Mouse (Mus musculus): ENCODE measurements around the gene Gm49336.

DNA sequence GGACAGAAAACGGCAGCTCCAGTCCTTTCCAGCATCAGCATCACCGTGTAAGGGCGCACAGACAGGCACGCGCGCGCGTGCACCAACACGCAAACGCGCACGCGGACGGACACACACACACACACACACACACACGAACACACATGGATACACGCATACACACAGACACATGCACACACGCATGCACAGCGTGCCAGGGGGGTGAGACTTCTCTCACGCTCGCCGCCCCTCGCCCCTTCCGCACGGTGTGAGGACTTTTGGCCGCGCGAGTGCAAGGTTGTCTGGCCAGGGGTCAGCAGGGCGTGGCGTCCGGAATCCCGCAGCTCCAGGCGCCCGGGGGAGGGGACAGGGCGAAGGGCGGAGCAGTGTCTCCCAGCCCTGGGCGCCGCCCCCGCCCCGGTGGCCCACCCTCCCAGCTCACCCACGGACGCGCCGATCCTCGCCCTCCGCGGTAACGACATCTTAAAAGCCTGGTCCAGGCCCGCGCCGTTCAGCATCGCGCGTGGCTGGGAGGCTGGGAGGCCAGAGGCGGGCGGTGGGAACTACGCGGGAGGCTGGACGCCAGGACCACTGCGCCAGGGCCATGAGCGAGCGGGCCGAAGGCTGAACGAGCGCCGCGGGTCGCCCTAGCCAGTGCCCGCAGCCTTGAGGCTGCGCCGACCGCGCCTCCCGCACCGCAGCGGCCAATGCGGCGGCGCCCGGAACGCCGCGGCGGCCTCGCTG is 74.3 kb downstream of the Gm49336 start:
- TF ChIP-seq CTCF (IDR thresholded peaks at IDR 0.05; ENCODE audit: insufficient read depth, low read depth, low read length) (no peak), POLR2A (IDR thresholded peaks at IDR 0.05; ENCODE audit: insufficient read depth, low read depth, low read length) (peak; percentile 19; the same call in 1 of the 2 replicates)
